Mouse (Mus musculus): Measurements from ENCODE around the gene Rsu1.

The Rsu1 gene

GRCm38 (mm10) chr2:13271165-13271957 is at the start of gene Rsu1:
Gene Rsu1, minus strand, starts transcription at chr2:13271415.
- DNase-seq (ENCODE audit: low read depth) = peak; percentile 100

DNA sequence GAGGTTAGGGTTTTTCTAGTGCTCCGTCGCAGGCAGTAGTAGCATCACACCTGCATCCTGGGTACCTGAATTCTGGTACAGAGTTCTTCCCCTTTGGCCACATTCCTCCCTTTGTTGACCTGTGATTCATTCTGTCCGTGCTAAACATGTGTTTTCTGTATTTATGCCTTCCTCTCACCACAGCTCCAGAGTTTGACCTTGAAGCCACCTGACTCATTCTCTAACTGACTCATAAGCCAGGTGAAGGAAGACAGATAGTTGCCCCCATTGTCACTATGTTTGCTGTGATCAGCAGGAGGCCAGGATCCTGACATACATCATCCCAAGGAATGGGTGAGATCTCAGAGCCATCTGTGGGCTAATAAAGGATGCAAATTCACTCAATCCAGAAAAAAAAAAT is 32.2 kb upstream of the Rsu1 start:
- no peak for DNase-seq (ENCODE audit: low read depth)

GRCm38 (mm10) chr2:13299031-13299430 is 27.8 kb upstream of the Rsu1 start:
- no peak for DNase-seq (ENCODE audit: low read depth)

- DNase-seq (ENCODE audit: low read depth) = no peak
Observed at GRCm38 (mm10) chr2:13297733-13298132, 26.5 kb upstream of the Rsu1 start.

- no peak for DNase-seq (ENCODE audit: low read depth)
Observed at GRCm38 (mm10) chr2:13290661-13291060, 19.4 kb upstream of the Rsu1 start.

GRCm38 (mm10) chr2:13290070-13290469 is 18.9 kb upstream of the Rsu1 start:
- DNase-seq (ENCODE audit: low read depth) = no peak

- DNase-seq (ENCODE audit: low read depth) = no peak
Observed at GRCm38 (mm10) chr2:13278114-13278862, 7.1 kb upstream of the Rsu1 start.

DNA sequence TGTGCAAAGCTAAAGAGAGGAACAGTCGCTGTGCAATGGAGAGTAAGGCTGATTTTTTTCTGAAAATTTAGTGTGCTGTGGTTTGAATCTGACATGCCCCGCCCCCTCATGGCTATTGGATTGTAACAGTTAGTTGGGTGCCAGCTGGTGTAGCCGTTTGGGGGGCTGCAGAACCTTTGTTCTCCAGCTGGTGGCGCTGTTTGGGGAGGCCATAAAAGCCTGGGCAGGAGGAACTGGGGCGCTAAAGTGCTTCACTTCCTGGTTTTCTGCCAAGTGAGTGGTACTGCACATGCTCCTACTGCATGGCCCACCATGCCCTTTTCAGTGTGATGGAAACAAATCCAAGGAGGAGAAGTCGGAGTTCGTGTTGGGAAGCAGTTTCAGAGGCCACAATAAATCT is 4.7 kb upstream of the Rsu1 start:
- DNase-seq (ENCODE audit: low read depth) = no peak

DNA sequence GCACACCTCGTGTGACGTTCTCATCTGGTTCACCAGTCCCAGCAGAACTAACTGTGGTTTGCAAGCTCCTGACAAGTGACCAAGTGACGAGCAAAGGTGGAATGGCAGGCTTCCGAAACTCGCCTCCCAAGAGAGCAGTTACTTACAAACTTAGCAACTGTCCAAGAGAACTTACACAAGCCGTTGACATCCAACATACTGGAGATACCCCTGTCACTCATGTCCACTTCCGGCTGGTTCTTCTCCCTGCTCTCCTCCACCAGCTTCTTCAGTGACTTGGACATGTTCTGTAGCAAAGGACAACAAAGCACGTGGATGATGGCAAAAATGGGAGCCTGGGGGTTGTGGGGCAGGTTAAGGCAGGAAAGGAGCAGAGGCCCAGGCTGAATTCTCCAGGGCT is 479 bp downstream of the Rsu1 start:
- no peak for DNase-seq (ENCODE audit: low read depth)

GRCm38 (mm10) chr2:13268681-13269293 is 2.4 kb downstream of the Rsu1 start:
- DNase-seq (ENCODE audit: low read depth) = no peak

DNA sequence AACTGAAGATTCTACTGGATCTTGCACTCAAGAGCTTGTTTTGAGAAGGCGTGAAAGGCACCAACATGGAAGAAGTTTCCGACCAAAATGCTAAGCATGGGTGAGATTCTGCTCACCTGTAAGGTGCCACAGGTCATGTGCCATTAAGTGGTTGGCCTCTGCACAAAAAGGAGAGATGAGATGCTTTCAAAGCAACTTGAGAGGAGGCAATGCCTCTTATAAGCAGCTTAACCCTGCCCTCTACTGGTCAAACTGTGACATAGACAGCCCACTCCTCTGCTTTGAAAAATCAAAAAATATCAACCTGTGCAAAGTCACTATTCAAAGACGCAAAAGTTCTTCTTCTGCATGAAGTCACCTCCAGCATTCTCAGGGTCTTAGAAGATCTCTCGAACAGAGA is 6.3 kb downstream of the Rsu1 start:
- DNase-seq (ENCODE audit: low read depth) = no peak

DNA sequence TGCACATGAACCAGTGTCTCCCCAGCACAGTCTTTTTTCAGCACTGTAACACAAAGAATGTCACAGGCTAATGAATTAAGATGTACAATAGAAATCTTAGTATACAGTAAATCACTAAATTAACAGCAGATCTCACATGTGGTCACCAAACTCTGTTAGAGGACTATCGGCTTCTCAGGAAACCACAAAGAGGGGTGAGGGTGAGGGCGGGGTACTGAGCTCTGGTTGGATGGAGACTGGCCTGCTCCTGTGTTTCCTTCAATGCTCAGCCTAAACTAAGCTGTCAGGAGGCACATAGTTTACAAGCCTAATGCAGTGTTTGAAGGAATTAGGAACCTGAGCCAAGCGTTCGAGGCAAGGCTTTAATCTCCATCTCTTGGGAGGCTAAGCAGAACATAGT is 8.1 kb downstream of the Rsu1 start:
- no peak for DNase-seq (ENCODE audit: low read depth)

GRCm38 (mm10) chr2:13258606-13259005 is 12.6 kb downstream of the Rsu1 start:
- DNase-seq (ENCODE audit: low read depth) = no peak

GRCm38 (mm10) chr2:13240711-13241110 is 30.5 kb downstream of the Rsu1 start:
- DNase-seq (ENCODE audit: low read depth) = no peak

GRCm38 (mm10) chr2:13237140-13237901 is 33.9 kb downstream of the Rsu1 start:
- peak; percentile 24 for DNase-seq (ENCODE audit: low read depth)

DNA sequence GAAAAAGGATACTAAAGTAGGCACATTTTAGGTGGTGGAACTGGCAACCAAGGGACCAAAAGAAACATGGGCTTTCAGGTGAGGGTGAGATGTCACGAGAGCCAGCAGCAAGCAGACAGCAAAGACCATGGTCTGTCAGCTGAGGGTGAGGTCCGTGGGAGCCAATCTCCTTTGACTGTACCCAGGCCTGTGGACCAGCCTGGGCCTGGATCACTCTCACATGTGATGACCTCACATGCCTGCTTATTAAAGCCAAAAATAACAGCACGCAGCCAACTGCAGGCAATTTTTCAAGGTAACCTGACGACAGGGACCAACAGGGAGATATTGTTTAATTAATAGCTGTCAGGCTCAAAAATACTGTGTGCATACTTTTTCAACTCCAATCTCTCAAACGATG is 35.5 kb downstream of the Rsu1 start:
- DNase-seq (ENCODE audit: low read depth) = no peak

DNA sequence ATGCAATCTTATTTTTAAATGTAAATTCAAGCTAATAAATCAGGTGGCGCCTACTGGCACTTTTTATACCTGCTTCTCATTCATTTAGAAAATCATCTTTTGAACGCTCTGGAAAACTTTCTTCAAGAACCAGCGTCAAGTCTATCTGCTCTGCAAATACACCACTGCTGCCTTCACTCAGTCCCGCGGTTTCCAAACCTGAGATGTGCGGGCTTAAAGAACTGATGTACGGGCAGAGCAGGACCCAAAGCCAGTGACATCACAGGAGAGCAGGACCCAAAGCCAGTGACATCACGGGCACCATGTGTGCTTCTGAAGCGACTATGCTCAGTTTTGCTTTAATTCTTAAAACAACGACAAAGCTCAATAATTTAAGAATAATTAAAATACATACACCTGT is 36.4 kb downstream of the Rsu1 start:
- no peak for DNase-seq (ENCODE audit: low read depth)

GRCm38 (mm10) chr2:13233902-13234301 is 37.3 kb downstream of the Rsu1 start:
- DNase-seq (ENCODE audit: low read depth) = no peak

- no peak for DNase-seq (ENCODE audit: low read depth)
Observed at GRCm38 (mm10) chr2:13233254-13233835, 37.9 kb downstream of the Rsu1 start.

- no peak for DNase-seq (ENCODE audit: low read depth)
Observed at GRCm38 (mm10) chr2:13232305-13232704, 38.9 kb downstream of the Rsu1 start.

GRCm38 (mm10) chr2:13229686-13230085 is 41.5 kb downstream of the Rsu1 start:
- no peak for DNase-seq (ENCODE audit: low read depth)

- DNase-seq (ENCODE audit: low read depth) = no peak
Observed at GRCm38 (mm10) chr2:13226031-13226430, 45.2 kb downstream of the Rsu1 start.
